Comparison of ENCODE assay signal across 8 mouse cellular contexts in genomic region chr6:64799306-64800001, GRCm38 (mm10).
DNase-seq lines count a peak whose midpoint lies in the region; ATAC-seq and TF ChIP-seq lines count a peak whose summit lies in the region.

No protein-coding gene starts in this region.

- H3K36me3 ChIP-seq in testis, adult 2 months (ENCODE audit: control insufficient read depth, insufficient read depth, low read length) = no peaks in the 10 kb centered on the region
- H3K36me3 ChIP-seq in limb, embryonic 13.5 days = no peaks in the 10 kb centered on the region
- no peaks in the 10 kb centered on the region for H3K36me3 ChIP-seq in stomach, embryonic 15.5 days

- ATAC-seq in limb, embryonic 13.5 days (ENCODE audit: low FRiP score, low read depth) = peak; percentile 72
- ATAC-seq in stomach, embryonic 15.5 days (ENCODE audit: insufficient read depth, low FRiP score, low read depth) = no peak

- H3K9me3 ChIP-seq in limb, embryonic 13.5 days = no peaks in the 10 kb centered on the region
- H3K9me3 ChIP-seq in stomach, embryonic 15.5 days = no peaks in the 10 kb centered on the region

- H3K27me3 ChIP-seq in testis, adult 2 months (ENCODE audit: control insufficient read depth, insufficient read depth, low read length) = no peaks in the 10 kb centered on the region
- H3K27me3 ChIP-seq in limb, embryonic 13.5 days = peaks cover 3% of the 10 kb centered on the region; the same call in 1 of the 2 replicates
- no peaks in the 10 kb centered on the region for H3K27me3 ChIP-seq in stomach, embryonic 15.5 days (replicated peaks)

- peaks cover 2% of the 10 kb centered on the region; the same call in 1 of the 2 replicates for H3K4me1 ChIP-seq in testis, adult 2 months (ENCODE audit: control insufficient read depth, insufficient read depth, low read length)
- peaks cover 9% of the 10 kb centered on the region; the same call in 1 of the 2 replicates for H3K4me1 ChIP-seq in limb, embryonic 13.5 days
- H3K4me1 ChIP-seq in stomach, embryonic 15.5 days = no peaks in the 10 kb centered on the region

- peak overlapping the region; percentile 80 for H3K4me2 ChIP-seq in limb, embryonic 13.5 days (replicated peaks)
- H3K4me2 ChIP-seq in stomach, embryonic 15.5 days = peak overlapping the region; percentile 62

- no peak for TF ChIP-seq POLR2A in testis, adult 2 months (IDR thresholded peaks at IDR 0.05; ENCODE audit: control insufficient read depth, low read depth, low read length)

- peak overlapping the region; percentile 15 for H3K4me3 ChIP-seq in testis, adult 2 months (ENCODE audit: control insufficient read depth, low read depth, low read length)
- peak overlapping the region; percentile 43 for H3K4me3 ChIP-seq in limb, embryonic 13.5 days
- H3K4me3 ChIP-seq in stomach, embryonic 15.5 days (replicated peaks) = peak overlapping the region; percentile 25

- DNase-seq in heart, adult 11 months = peak; percentile 66
- no peak for DNase-seq in heart, postnatal 4 days
- DNase-seq in testis, postnatal 10 days (ENCODE audit: low spot score) = no peak
- no peak for DNase-seq in urinary bladder, postnatal 25 days (ENCODE audit: low spot score)
- no peak for DNase-seq in gastrocnemius, postnatal 4 days (ENCODE audit: low spot score in 2 of 2)

- peak overlapping the region; percentile 50 for H3K9ac ChIP-seq in limb, embryonic 13.5 days
- no peak overlapping the region for H3K9ac ChIP-seq in stomach, embryonic 15.5 days

- TF ChIP-seq CTCF in testis, adult 2 months (IDR thresholded peaks at IDR 0.05; ENCODE audit: control insufficient read depth, insufficient read depth, insufficient replicate concordance, low read depth, low read length) = no peak

- H3K27ac ChIP-seq in testis, adult 2 months (ENCODE audit: control insufficient read depth, insufficient read depth, low read depth, low read length) = no peak overlapping the region
- H3K27ac ChIP-seq in limb, embryonic 13.5 days = no peak overlapping the region
- H3K27ac ChIP-seq in stomach, embryonic 15.5 days = no peak overlapping the region

- WGBS in limb, embryonic 13.5 days = 5% methylated on average over 22 of the region's 22 CpGs
- 9% methylated on average over 22 of the region's 22 CpGs for WGBS in stomach, embryonic 15.5 days
